Mouse (Mus musculus) heart, embryonic 10.5 days (tissue): ENCODE measurements around the gene Rpl28. TPM values are rescaled to one million over a fixed set of nuclear protein-coding genes. Genes with fewer than 3 reads are reported as not detected.
"Not testable (repeated sequence)": the region's sequence is repeated elsewhere in the genome, so short reads cannot be mapped to it uniquely, and the experiment has no call there.

Experiments used
- DNase-seq: peaks from one replicate; pipeline ENCODE4 v3.0.0-alpha.2; 2017; ENCODE audit warnings: low spot score
- H3K27ac ChIP-seq: fragments of 300-500 bp; sonication (generic); 2 replicates; pipeline ENCODE4 v1.5.1; 2016; ENCODE audit warnings: mild to moderate bottlenecking
- H3K27me3 ChIP-seq: fragments of 300-500 bp; sonication (generic); 2 replicates; pipeline ENCODE4 v1.6.1; 2016; ENCODE audit warnings: mild to moderate bottlenecking; ENCODE audit not compliant: poor library complexity, insufficient read depth, severe bottlenecking
- H3K36me3 ChIP-seq: fragments of 300-500 bp; sonication (generic); 2 replicates; pipeline ENCODE4 v1.6.1; 2016; ENCODE audit warnings: mild to moderate bottlenecking, moderate library complexity
- H3K4me1 ChIP-seq: fragments of 300-500 bp; sonication (generic); 2 replicates; pipeline ENCODE4 v1.6.1; 2016; ENCODE audit warnings: mild to moderate bottlenecking
- H3K4me3 ChIP-seq: fragments of 300-500 bp; sonication (generic); 2 replicates; pipeline ENCODE4 v1.5.1; 2016; ENCODE audit warnings: mild to moderate bottlenecking, moderate library complexity
- H3K9me3 ChIP-seq: fragments of 300-500 bp; sonication (generic); 2 replicates; pipeline ENCODE4 v1.6.1; 2016; ENCODE audit warnings: mild to moderate bottlenecking, moderate library complexity
- WGBS: fragments of 180-500 bp; shearing (Covaris S2); methylation state at CpG from one replicate; pipeline ENCODE4 v1.1.7; 2016; 5-methylcytosine and 5-hydroxymethylcytosine counted together
- polyA plus RNA-seq: library from polyadenylated mRNA; unstranded; fragments of >200 nt; fragmentation: Nextera tagmentation; extraction: Ambion mirVana; gene quantifications from 2 replicates; pipeline ENCODE4 v1.2.1, GENCODE M21; 2016

Gene Rpl28
- polyA plus RNA-seq, 1 experiment from 2014 or later, result 329 TPM

DNA sequence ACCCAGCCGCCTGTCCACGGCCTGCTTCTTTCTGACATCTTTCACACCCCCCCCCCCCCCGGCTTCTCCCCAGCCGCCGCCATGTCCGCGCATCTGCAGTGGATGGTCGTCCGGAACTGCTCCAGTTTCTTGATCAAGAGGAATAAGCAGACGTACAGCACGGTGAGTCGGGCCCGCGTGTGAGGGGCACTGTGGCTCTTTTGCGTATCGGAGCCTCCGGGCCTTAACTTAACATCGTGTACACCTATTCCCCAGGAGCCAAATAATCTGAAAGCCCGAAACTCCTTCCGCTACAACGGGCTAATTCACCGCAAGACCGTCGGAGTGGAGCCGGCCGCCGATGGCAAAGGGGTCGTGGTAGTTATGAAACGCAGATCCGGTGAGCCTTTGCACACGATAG, 574 bp downstream of the Rpl28 start:
- Histone ChIP-seq H3K27ac (peak overlapping the region; percentile 98), H3K4me3 (peak overlapping the region; percentile 91), H3K4me1 (peaks cover 15% of the 10 kb centered on the region), H3K36me3 (peaks cover 43% of the 10 kb centered on the region)
- WGBS, result 1% methylated on average over 31 of the region's 31 CpGs
- H3K9me3 ChIP-seq, H3K27me3 ChIP-seq, DNase-seq: not testable (repeated sequence)

DNA sequence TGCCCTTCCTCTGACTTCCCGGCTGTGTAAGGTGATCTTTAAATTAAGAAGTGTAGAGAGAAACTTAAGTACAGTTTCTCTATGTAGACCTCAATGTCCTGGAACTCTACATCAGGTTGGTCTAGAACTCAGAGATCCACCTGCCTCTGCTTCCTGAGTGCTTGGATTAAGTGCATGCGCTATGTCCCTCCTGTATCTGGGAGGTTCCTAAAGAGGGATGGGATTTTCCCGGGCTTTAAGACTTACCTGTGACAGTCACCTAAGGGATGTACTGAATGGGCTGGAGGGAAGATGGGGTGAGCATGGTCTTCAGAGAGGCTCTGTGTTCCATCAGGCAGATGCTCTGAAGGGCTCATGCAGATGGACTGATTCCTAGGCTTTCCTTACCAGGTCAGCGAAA, 1.0 kb downstream of the Rpl28 start:
- Histone ChIP-seq H3K4me1 (peaks cover 15% of the 10 kb centered on the region), H3K4me3 (peak overlapping the region; percentile 91), H3K9me3 (no peaks in the 10 kb centered on the region), H3K27ac (peak overlapping the region; percentile 98), H3K36me3 (peaks cover 43% of the 10 kb centered on the region), H3K27me3 (peaks cover 9% of the 10 kb centered on the region; the same call in 1 of the 2 replicates)
- 39% methylated on average over 4 of the region's 4 CpGs for WGBS
- no peak for DNase-seq

DNA sequence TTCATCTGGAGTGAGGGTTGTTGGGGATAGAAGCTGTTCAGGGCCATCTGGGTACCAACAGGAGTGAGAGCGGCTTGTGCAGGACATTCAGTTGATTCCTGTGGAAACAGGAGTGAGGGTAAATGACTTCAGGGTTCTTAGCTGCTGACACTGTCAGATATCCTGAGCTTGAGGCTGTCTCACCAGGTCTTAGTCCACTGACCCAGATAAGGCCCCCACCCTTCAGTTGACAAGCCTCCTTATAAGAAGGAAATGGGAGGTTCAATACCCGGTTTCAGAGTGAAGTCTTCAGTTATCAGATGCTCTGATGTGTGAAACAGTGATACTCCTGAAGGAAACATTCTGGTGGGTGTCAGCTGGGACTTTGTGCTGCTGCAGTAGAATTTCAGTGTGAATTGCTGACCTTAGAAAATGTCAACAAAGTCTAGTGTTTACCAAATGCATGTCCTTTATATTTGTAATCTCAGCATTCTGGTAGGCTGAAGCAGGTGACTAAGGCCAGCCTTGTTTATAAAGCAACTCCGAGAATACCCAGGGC, 2.0 kb downstream of the Rpl28 start:
- Histone ChIP-seq H3K4me3 (0 out of 2 replicates have a peak overlapping the region, but pooled peaks have one; percentile 91), H3K27me3 (peaks cover 5% of the 10 kb centered on the region; the same call in 1 of the 2 replicates), H3K27ac (no peak overlapping the region), H3K9me3 (no peaks in the 10 kb centered on the region), H3K36me3 (peaks cover 43% of the 10 kb centered on the region), H3K4me1 (peaks cover 8% of the 10 kb centered on the region)
- WGBS, result 79% methylated on average over 3 of the region's 3 CpGs
- no peak for DNase-seq

DNA sequence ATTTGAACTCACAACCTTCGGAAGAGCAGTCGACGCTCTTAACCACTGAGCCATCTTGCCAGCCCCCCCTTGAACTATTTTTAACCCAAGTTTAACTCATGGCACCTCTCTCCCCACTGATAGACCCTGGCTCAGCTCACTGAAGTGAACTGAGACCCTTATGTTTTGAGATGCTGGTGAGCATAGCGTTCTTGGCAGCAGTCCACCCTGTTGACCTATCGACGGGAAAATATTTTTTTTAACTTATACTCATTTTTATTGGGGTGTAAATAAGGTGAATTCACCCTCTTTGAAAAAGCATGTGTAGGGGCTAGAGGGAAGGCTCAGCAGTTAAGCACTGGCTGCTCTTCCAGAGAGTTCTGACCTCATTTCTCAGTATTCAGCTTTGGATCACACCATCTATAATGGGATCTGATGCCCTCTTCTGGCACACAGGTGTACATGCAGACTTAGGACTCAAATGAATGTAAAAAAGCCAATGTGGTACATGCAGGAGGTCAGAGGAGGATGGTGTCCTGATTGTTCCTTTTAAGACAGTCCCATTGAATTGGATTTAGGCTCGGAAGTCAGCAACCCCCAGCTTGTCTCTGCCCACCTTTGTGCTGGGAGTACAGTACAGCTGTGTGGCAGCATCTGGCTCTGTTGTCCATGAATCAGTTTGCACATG, 3.2 kb downstream of the Rpl28 start:
- Histone ChIP-seq H3K9me3 (no peaks in the 10 kb centered on the region), H3K27ac (no peak overlapping the region), H3K4me1 (peaks cover 8% of the 10 kb centered on the region), H3K4me3 (no peak overlapping the region), H3K36me3 (peaks cover 43% of the 10 kb centered on the region), H3K27me3 (no peaks in the 10 kb centered on the region)
- 80% methylated on average over 7 of the region's 7 CpGs for WGBS
- no peak for DNase-seq

DNA sequence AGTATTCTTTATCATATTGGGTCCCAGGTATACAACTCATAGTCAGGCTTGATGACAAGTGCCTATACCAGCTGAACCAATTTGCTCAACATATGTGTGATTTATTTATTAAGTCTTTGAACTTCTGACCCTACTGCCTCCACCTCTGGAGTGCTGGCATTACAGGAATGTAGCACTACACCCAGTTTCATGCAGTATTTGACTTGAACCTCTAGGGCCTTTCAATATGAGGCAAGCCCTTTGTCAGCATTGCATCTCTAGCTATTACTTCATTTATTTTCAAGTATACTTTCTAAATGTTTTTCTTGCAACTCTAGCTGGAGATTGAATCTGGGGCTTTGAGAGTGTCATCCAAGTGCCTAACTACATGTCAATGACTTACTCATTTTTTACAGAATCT, 9.6 kb downstream of the Rpl28 start:
- Histone ChIP-seq H3K36me3 (peaks cover 33% of the 10 kb centered on the region), H3K4me1 (no peaks in the 10 kb centered on the region), H3K27me3 (no peaks in the 10 kb centered on the region), H3K9me3 (no peaks in the 10 kb centered on the region), H3K27ac (no peak overlapping the region), H3K4me3 (no peak overlapping the region)
- no peak for DNase-seq

DNA sequence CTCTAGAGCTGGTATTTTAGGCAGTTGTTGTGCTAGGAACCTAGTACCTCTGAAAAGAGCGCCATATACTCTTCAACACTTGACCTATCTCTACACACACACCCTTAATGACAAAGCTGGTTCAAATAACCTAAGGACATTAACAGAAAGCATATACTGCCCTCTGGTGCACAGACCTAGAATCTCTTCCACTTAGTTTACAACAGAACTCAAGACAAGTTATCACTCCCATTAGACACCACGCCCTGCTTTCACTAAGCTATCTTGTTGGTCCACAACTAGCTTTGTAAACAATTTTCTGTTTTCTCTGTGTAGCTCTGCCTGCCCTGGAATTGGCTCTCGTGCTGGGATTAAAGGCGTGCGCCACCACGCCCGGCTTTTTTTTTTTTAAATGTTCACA, 14.0 kb downstream of the Rpl28 start:
- WGBS, result 85% methylated on average over 7 of the region's 7 CpGs
- Histone ChIP-seq H3K36me3 (peaks cover 59% of the 10 kb centered on the region), H3K4me1 (peaks cover 19% of the 10 kb centered on the region), H3K27ac (no peak overlapping the region), H3K9me3 (no peaks in the 10 kb centered on the region), H3K4me3 (no peak overlapping the region), H3K27me3 (no peaks in the 10 kb centered on the region)
- DNase-seq, result no peak

DNA sequence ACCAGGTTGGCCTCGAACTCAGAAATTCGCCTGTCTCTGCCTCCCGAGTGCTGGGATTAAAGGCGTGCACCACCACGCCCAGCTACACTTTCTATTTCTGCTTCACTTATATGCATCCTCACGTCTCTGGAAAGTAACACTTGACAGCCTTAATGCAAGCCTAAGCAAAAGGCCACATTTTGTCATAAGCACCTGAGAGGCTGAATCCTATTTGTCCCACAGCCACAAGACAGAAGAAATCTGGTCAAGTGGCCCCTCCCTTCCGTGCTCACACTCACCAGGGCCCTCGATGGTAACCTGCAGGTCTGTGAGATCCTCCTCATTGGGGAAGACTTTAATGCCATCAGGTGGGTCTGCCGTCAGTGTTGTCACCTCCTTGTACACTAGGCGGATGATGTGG, 18.5 kb downstream of the Rpl28 start:
- Histone ChIP-seq H3K36me3 (peaks cover 42% of the 10 kb centered on the region), H3K4me1 (peaks cover 19% of the 10 kb centered on the region), H3K27ac (peak overlapping the region; percentile 99), H3K4me3 (peak overlapping the region; percentile 99)
- not testable (repeated sequence) for H3K27me3 ChIP-seq, H3K9me3 ChIP-seq, DNase-seq
- 36% methylated on average over 10 of the region's 10 CpGs for WGBS

DNA sequence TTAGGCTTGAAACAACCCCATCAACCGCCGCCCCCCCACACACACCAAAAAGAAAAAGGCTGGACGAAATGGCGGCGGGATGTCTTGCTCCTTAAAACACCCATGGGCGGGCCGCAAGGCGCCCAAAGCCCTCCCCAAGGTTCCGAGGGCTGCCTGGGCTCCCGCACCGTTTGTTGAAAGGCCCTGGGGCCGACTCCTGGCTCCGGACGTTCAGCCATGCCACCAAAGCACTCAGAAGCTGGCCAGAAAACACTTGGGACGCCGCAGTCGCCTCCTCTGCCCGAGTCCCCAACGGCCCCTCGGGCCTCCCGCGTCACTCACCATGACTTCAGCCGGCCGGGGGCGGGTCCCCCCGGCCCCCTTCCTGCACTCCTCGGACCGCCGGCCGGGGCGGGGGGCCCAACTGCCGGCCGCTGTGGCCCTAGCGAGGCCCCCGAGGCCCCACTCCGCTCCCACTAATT, 19.2 kb downstream of the Rpl28 start:
- under 1% methylated on average over 36 of the region's 36 CpGs for WGBS
- peak overlapping the region; percentile 99 for H3K4me3 ChIP-seq
- peak; percentile 85 for DNase-seq
- no peaks in the 10 kb centered on the region for H3K9me3 ChIP-seq
- H3K27ac ChIP-seq, result peak overlapping the region; percentile 99
- H3K27me3 ChIP-seq, result no peaks in the 10 kb centered on the region
- peaks cover 35% of the 10 kb centered on the region for H3K36me3 ChIP-seq
- peaks cover 19% of the 10 kb centered on the region for H3K4me1 ChIP-seq

DNA sequence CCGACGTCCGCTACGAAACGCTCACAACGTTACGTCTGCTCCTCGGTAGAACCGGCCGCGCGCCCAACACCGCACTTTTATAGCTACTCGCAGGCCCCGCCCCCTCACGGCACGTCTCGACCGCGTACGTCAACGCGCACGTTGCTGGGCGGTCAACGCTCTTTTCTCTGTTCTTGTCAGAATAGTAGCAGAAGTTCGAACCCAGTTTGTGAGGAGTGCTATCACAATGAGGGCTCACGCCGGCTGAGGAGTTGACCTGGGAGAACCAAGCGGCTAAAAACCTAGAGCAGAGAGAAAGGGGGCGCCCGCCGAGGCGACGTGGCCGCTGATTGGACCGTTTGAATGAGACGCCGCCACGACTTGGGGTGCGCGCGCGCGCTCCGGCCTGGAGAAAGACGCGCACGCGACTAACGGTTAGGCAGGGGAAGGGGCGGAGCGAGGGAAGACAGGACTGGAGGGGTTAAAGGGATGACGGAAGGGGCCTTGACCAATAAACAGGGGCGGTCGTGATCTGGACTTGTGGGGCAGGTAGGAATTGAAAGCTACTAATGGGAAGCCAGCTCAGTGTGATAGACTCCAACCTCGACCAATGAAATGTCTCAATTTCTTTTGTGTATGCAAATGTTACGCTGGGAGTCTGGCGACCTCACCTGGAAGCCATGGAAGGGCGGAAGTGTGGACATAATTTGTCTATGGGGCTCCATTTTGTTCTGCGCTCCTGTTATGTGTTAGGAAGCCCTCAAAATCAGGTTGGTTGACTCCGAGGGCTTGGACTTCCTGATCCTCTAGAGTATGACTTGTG, 19.8 kb downstream of the Rpl28 start, which contains the start of gene Ube2s:
Gene Ube2s, minus strand, starts transcription at position 288 of the 802 bp plus-strand sequence.
- under 1% methylated on average over 62 of the region's 62 CpGs for WGBS

DNA sequence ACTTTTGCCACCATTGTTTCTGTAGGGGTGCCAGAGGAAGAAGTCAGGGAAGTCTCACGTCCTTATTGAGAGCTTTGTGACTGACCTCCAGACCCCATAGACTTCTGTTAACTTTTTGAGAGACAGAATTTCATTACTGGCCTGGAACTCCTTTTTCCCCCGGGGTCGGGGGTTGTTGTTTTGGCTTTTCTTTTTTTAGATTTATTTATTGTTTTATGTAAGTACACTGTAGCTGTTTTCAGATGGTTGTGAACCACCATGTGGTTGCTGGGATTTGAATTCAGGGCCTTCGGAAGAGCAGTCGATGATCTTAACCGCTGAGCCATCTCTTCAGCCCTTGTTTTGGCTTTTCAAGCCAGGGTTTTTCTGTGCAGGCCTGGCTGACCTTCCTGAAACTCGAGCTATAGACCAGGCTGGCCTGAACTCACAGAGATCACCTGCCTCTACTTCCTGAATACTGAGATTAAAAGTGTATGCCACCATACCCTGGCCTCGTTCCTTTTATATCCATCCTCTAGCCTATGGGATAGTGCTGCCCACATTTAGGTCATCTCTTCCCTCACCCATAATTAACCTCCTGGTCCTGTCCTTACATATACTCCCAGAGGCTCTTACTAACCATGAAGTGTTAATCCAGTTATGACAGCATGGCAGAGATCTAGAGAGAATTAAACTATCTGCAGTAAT, 20.6 kb downstream of the Rpl28 start:
- Histone ChIP-seq H3K4me3 (peak overlapping the region; percentile 99), H3K4me1 (peaks cover 19% of the 10 kb centered on the region), H3K36me3 (peaks cover 25% of the 10 kb centered on the region), H3K9me3 (no peaks in the 10 kb centered on the region), H3K27me3 (no peaks in the 10 kb centered on the region), H3K27ac (peak overlapping the region; percentile 99)
- no peak for DNase-seq
- 21% methylated on average over 8 of the region's 8 CpGs for WGBS

More for the DNA sequence above, 19.8 kb downstream of the Rpl28 start, which contains the start of gene Ube2s:
- Histone ChIP-seq H3K4me3 (peak within 1 kb of the TSS; percentile 99), H3K27ac (peak within 1 kb of the TSS; percentile 99), H3K9me3 (no peaks in the 10 kb centered on the region), H3K4me1 (peaks cover 19% of the 10 kb centered on the region), H3K27me3 (no peaks in the 10 kb centered on the region), H3K36me3 (peaks cover 28% of the 10 kb centered on the region)
- peak; percentile 99 for DNase-seq

DNA sequence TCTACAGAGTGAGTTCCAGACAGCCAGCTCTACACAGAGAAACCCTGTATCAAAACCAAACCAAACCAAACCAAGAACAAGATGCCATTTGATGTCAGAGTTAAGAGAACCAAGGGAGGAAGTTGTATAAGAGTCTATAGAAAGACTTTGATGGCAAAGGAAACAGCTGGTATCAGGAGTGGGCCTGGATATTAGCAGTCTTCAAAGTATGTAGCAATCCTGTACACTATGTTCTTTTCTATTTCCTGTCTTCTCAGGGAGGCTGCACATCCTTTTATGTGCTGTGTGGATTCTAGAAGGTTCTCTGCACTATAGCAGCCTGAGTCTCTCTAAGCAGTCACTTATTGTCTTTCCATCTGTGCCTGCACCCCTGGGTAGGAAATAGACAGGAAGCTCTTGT, 23.9 kb downstream of the Rpl28 start:
- H3K27ac ChIP-seq, result no peak overlapping the region
- no peak for DNase-seq

DNA sequence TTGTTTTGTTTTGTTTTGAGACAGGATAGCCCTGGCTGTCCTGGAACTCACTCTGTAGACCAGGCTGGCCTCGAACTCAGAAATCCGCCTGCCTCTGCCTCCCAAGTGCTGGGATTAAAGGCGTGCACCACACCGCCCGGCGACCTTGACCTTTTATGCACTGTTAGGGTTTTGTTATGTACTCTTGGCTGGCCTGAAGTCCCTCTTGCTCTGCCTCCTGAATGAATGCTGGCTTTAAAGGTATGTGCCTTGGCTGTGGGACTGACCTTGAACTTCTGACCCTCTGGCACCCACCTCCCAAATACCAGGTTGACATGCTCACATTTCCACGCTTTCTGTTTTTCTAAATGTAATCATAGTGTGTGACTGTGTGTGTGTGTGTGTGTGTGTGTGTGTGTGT, 28.3 kb downstream of the Rpl28 start:
- H3K27ac ChIP-seq, H3K27me3 ChIP-seq, H3K9me3 ChIP-seq, DNase-seq, H3K4me3 ChIP-seq, H3K36me3 ChIP-seq: not testable (repeated sequence)
- peaks cover 16% of the 10 kb centered on the region; the same call in 1 of the 2 replicates for H3K4me1 ChIP-seq
- WGBS, result 84% methylated on average over 7 of the region's 7 CpGs

More for the DNA sequence above, 23.9 kb downstream of the Rpl28 start:
- no peak overlapping the region for H3K4me3 ChIP-seq
- H3K27me3 ChIP-seq, result no peaks in the 10 kb centered on the region
- no peaks in the 10 kb centered on the region for H3K36me3 ChIP-seq
- no peaks in the 10 kb centered on the region; the same call in 1 of the 2 replicates for H3K4me1 ChIP-seq
- H3K9me3 ChIP-seq, result no peaks in the 10 kb centered on the region
